Mouse (Mus musculus) neural tube, embryonic 14.5 days (tissue): ENCODE data around the gene Dlg1. TPM values are rescaled to one million over a fixed set of nuclear protein-coding genes. Genes with fewer than 3 reads are reported as not detected.

Source experiments
- ATAC-seq: fragments of 200-750 bp; cut with Nextera tagmentation; 2 replicates; pipeline ENCODE4 v1.8.0; 2017; ENCODE audit warnings: low read depth, mild to moderate bottlenecking, moderate TSS enrichment, moderate library complexity
- H3K27ac ChIP-seq: fragments of 300-500 bp; sonication (generic); 2 replicates; pipeline ENCODE4 v1.5.1; 2014; ENCODE audit warnings: low read depth, mild to moderate bottlenecking, control low read depth, low read length, moderate library complexity, mixed read lengths
- H3K27me3 ChIP-seq: fragments of 300-500 bp; sonication (generic); 2 replicates; pipeline ENCODE4 v1.6.1; 2014; ENCODE audit warnings: low read length; ENCODE audit not compliant: control insufficient read depth, insufficient read depth
- H3K36me3 ChIP-seq: fragments of 300-500 bp; sonication (generic); 2 replicates; pipeline ENCODE4 v1.6.1; 2014; ENCODE audit warnings: low read length, mixed read lengths; ENCODE audit not compliant: control insufficient read depth, insufficient read depth
- H3K4me1 ChIP-seq: fragments of 300-500 bp; sonication (generic); 2 replicates; pipeline ENCODE4 v1.6.1; 2014; ENCODE audit warnings: low read length; ENCODE audit not compliant: control insufficient read depth, insufficient read depth
- H3K4me2 ChIP-seq: fragments of 300-500 bp; sonication (generic); 2 replicates; pipeline ENCODE4 v1.6.1; 2014; ENCODE audit warnings: mild to moderate bottlenecking, low read depth, low read length, control low read depth
- H3K4me3 ChIP-seq: fragments of 300-500 bp; sonication (generic); 2 replicates; pipeline ENCODE4 v1.5.1; 2014; ENCODE audit warnings: low read depth, low read length, control low read depth, mixed read lengths
- H3K9ac ChIP-seq: fragments of 300-500 bp; sonication (generic); replicated peaks from 2 replicates; pipeline ENCODE4 v1.6.1; 2014; ENCODE audit warnings: low read depth, mild to moderate bottlenecking, control low read depth, low read length, mixed read lengths
- H3K9me3 ChIP-seq: fragments of 300-500 bp; sonication (generic); 2 replicates; pipeline ENCODE4 v1.6.1; 2016; ENCODE audit warnings: low read length; ENCODE audit not compliant: control insufficient read depth
- WGBS: fragments of 180-500 bp; shearing (Covaris S2); extraction: QIAGEN DNeasy Blood & Tissue Kit; methylation state at CpG from one replicate; pipeline ENCODE4 v1.1.7; 2014; 5-methylcytosine and 5-hydroxymethylcytosine counted together
- polyA plus RNA-seq: library from polyadenylated mRNA; unstranded; fragments of >200 nt; fragmentation: Nextera tagmentation; extraction: Ambion mirVana; gene quantifications from 2 replicates; pipeline ENCODE4 v1.2.1, GENCODE M21; 2014

The Dlg1 gene
- polyA plus RNA-seq, 1 experiment from 2014 or later: 16.7 TPM

DNA sequence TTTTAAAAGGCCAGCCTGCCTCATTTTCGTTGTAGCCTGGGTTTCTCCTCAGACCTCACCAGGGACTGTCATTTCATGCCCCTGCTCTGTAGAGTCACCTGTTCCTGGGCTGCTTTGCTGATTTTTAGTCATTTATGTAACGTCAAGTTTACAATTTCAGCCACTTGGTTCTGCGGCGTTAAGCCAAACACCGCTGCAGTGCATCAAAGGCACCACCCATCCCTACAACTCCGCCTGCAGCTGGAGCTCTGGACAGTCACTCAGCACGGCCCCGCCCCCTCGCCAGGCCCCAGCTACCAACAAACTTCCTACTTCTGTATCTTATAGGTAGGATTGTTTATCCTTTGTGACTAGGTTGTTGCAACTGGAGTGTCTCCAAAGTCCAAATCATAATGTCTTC is 243.7 kb downstream of the Dlg1 start:
- Histone ChIP-seq H3K4me1 (0 out of 2 replicates have a peak, but pooled peaks cover 9% of the 10 kb centered on the region), H3K9me3 (no peaks in the 10 kb centered on the region), H3K4me2 (peak overlapping the region; percentile 31; the same call in 1 of the 2 replicates), H3K27ac (no peak overlapping the region), H3K36me3 (no peaks in the 10 kb centered on the region), H3K9ac (no peak overlapping the region), H3K27me3 (no peaks in the 10 kb centered on the region), H3K4me3 (no peak overlapping the region)
- 14% methylated on average over 9 of the region's 9 CpGs for WGBS
- ATAC-seq: peak; percentile 44; the same call in 1 of the 2 replicates

- ATAC-seq: no peak
- Histone ChIP-seq H3K27ac (no peak overlapping the region), H3K9me3 (no peaks in the 10 kb centered on the region), H3K27me3 (no peaks in the 10 kb centered on the region), H3K36me3 (no peaks in the 10 kb centered on the region), H3K9ac (no peak overlapping the region), H3K4me1 (0 out of 2 replicates have a peak, but pooled peaks cover 9% of the 10 kb centered on the region), H3K4me3 (no peak overlapping the region), H3K4me2 (no peak overlapping the region)
- WGBS: 66% methylated on average over 11 of the region's 11 CpGs
These were observed 245.7 kb downstream of the Dlg1 start for GRCm38 (mm10) chr16:31908959-31909358.

DNA sequence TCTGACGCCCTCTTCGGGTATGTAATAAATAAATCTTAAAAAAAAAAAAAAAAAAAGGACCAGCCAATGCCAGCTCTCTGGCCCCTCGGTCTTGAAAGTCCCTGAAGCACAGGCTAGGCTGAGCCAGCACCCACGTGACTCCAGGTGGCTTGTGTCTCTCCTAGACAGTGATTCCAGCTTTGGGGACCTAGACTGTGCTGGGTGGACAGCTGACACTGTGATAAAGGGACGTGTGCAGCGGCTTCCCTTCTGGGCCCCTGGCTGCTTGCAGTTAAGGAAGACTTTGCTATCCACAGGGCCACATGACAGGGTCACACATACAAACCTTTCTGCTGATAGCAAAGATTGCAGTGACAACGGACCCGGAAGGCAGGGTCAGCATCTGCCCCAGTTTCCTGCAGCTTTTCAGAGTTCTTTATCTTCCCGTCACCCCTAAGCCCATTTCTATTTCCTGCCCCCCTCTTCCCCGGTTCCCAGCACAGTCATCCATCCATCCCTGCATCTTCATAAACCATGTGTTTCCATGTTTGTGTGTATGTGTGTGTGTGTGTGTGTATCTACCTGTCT is 247.1 kb downstream of the Dlg1 start:
- no peaks in the 10 kb centered on the region for H3K9me3 ChIP-seq
- H3K27ac ChIP-seq: no peak overlapping the region
- no peak overlapping the region for H3K4me2 ChIP-seq
- 77% methylated on average over 10 of the region's 10 CpGs for WGBS
- 0 out of 2 replicates have a peak, but pooled peaks cover 9% of the 10 kb centered on the region for H3K4me1 ChIP-seq
- H3K27me3 ChIP-seq: no peaks in the 10 kb centered on the region
- no peaks in the 10 kb centered on the region for H3K36me3 ChIP-seq
- no peak overlapping the region for H3K9ac ChIP-seq
- H3K4me3 ChIP-seq: no peak overlapping the region
- ATAC-seq: no peak

- no peaks in the 10 kb centered on the region for H3K4me1 ChIP-seq
- H3K27ac ChIP-seq: no peak overlapping the region
- no peak overlapping the region for H3K4me3 ChIP-seq
- no peak for ATAC-seq
- no peaks in the 10 kb centered on the region for H3K27me3 ChIP-seq
- no peak overlapping the region for H3K4me2 ChIP-seq
- H3K9me3 ChIP-seq: no peaks in the 10 kb centered on the region
- H3K36me3 ChIP-seq: no peaks in the 10 kb centered on the region
- 78% methylated on average over 11 of the region's 11 CpGs for WGBS
- H3K9ac ChIP-seq: 0 out of 2 replicates have a peak overlapping the region, but pooled peaks have one; percentile 37
These were observed 254.5 kb downstream of the Dlg1 start for GRCm38 (mm10) chr16:31917776-31918175.

GRCm38 (mm10) chr16:31918248-31918724 is 255.0 kb downstream of the Dlg1 start:
- whole genome bisulfite sequencing: 3% methylated on average over 14 of the region's 14 CpGs
- ATAC-seq: peak; percentile 66; the same call in 1 of the 2 replicates
- peak overlapping the region; percentile 37; the same call in 1 of the 2 replicates for H3K9ac ChIP-seq
- H3K27ac ChIP-seq: no peak overlapping the region
- no peaks in the 10 kb centered on the region for H3K9me3 ChIP-seq
- H3K36me3 ChIP-seq: no peaks in the 10 kb centered on the region
- no peaks in the 10 kb centered on the region for H3K4me1 ChIP-seq
- H3K4me2 ChIP-seq: 0 out of 2 replicates have a peak overlapping the region, but pooled peaks have one; percentile 24
- no peak overlapping the region for H3K4me3 ChIP-seq
- H3K27me3 ChIP-seq: no peaks in the 10 kb centered on the region

GRCm38 (mm10) chr16:31924368-31924767 is 261.1 kb downstream of the Dlg1 start:
- H3K27ac ChIP-seq: no peak overlapping the region
- H3K4me3 ChIP-seq: no peak overlapping the region
- 87% methylated on average over 6 of the region's 6 CpGs for WGBS
- ATAC-seq: no peak
- H3K36me3 ChIP-seq: no peaks in the 10 kb centered on the region
- no peaks in the 10 kb centered on the region for H3K4me1 ChIP-seq
- H3K9me3 ChIP-seq: no peaks in the 10 kb centered on the region
- no peak overlapping the region for H3K4me2 ChIP-seq
- no peaks in the 10 kb centered on the region for H3K27me3 ChIP-seq
- H3K9ac ChIP-seq: no peak overlapping the region

Other genes starting within 250 kb of the Dlg1 start
- gene Bdh1, start 241.2 kb upstream of the Dlg1 start, polyA plus RNA-seq: 91.3 and 110 TPM in 2 replicates
- gene Meltf, start 215.4 kb downstream of the Dlg1 start, polyA plus RNA-seq: 0.12 TPM in 2 replicates